Mouse (Mus musculus) MN1 (cell line): ENCODE data around the gene Crocc2.
A peak's percentile ranks its signal among the peaks of the same experiment; 100 is the strongest.

Experiments used
- DNase-seq: peaks from one replicate; pipeline ENCODE4 v3.0.0-alpha.2; 2016; ENCODE audit warnings: low spot score

The Crocc2 gene

DNA sequence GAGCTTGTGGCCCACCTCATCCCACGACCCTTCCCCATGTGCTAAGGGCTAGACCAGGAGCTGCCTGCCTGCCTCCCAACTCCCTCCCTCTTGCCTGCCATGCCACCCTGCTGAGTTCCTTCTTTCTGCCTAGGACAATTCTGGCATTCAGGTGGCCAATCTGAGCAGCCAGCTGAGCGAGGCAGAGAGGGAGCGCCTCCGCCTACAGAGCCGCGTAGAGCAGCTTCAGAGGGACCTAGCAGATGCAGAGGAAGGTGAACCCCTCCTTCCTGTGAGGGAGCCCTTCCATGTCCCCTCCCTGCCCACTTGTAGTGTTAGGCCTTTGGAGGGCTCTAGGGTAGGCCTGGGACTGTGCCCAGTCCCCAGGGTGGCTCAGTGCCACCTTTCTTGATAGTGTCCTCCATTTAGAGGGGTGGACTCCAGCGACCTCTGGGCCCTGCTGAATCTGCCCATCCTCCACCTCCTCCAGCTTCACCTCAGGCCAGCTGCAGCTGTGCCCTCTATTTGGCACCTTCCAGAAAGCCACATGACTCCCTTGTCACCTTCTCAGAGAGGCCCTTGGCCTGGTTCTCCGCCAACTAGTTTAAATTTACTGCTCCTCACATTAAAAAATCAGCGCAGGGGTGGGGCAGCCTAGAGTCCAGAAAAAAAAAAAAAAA is 48.4 kb downstream of the Crocc2 start:
- peak; percentile 28 for DNase-seq

GRCm38 (mm10) chr1:93217530-93217929 is 49.0 kb downstream of the Crocc2 start:
- no peak for DNase-seq

GRCm38 (mm10) chr1:93220776-93221175 is 52.3 kb downstream of the Crocc2 start:
- DNase-seq = no peak

DNA sequence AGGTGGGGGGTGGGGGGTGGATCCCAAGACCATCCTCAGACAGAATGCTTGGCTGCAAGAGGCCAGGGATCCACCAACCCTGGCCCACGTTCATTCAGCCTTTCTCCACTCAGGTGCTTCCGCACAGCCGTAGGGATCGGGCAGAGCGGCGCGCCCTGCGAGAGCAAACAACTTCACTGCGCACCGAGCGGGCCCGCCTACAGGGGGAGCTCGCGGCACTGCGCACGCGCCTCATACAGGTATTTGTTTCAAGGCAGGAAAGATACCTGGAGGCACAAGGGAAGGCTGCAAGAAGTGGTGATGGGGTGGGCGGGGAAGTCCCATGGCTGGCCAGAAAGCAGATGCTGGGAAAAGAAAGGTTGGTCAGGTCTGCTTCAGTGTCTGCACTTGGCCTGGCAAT is 55.4 kb downstream of the Crocc2 start:
- DNase-seq = no peak

GRCm38 (mm10) chr1:93225226-93225625 is 56.7 kb downstream of the Crocc2 start:
- DNase-seq = no peak

DNA sequence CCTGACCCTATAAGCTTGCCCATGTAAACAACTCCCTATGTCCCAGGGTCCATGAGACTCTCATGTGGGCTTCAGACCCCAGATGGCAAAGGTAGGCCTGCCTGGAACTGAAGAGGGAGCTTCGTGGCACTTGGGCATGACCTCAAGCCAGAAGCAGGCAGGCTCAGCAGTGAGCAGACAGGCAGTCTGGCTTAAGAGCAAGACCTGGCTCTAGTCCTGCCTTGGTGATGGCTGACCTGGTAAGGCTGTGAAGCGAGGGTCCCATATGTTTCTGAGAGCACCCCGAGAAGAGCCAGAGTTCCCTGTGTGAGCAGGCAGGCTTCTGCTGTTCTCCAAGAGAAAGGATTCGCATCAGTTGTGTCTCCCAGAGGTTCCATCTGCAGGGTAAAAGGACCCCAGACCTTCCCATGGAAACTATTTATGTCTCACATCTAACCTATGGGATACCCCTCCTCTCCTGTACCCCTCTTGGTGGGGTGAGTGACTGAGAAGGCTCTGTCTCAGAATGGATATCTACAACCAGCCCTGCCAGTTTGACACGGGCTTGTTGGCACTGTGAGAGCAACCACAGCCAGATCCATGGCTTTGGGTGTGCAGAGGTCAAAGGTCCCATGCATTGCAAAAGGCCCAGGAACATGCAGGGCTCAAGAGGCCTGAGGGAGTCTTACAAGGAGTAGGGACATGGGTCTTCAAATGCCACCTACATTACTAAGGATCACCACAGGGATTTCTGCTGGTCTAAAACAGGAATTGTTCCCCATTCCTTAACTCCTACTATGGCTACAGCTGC is 57.4 kb downstream of the Crocc2 start:
- DNase-seq = no peak

- peak; percentile 46 for DNase-seq
Observed at GRCm38 (mm10) chr1:93227303-93227975, 58.9 kb downstream of the Crocc2 start.

DNA sequence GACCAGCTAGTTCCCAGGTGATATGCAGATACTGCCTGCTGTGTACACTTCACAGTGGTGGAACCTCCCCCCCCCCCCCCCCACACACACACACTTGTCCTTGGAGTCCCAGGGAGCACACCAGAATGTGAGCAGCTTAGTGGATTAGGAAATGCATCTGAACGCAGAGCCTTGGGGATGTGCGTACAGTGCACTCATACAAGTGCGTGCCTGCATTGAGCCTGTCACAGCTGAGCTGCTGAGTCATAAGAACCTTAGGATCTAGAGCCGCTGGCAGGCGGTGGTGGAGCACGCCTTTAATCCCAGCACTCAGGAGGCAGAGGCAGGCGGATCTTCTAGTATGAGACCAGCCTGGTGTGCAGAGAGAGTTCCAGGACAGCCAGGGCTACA is 59.4 kb downstream of the Crocc2 start:
- no peak for DNase-seq

GRCm38 (mm10) chr1:93229221-93229620 is 60.7 kb downstream of the Crocc2 start:
- peak; percentile 37 for DNase-seq

DNA sequence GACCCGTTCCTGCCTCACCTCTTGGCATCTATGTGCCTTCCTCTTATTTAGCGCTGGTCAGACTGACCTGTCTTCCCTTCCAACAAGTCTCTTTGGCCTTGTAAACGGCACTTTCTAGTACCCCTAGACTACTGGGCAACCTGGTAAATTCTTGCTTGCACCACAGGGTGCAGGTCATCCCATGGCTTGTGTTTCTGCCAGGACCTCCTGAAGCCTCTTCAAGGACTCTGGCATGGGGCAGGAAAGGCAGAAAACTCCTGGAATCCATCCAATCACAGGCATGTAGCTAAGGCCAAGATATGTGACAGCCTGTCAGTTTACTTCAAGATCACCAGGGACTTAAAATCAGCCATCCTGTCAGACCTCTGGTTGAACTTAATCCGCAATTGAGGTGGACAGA is 61.1 kb downstream of the Crocc2 start:
- DNase-seq = peak; percentile 17

DNA sequence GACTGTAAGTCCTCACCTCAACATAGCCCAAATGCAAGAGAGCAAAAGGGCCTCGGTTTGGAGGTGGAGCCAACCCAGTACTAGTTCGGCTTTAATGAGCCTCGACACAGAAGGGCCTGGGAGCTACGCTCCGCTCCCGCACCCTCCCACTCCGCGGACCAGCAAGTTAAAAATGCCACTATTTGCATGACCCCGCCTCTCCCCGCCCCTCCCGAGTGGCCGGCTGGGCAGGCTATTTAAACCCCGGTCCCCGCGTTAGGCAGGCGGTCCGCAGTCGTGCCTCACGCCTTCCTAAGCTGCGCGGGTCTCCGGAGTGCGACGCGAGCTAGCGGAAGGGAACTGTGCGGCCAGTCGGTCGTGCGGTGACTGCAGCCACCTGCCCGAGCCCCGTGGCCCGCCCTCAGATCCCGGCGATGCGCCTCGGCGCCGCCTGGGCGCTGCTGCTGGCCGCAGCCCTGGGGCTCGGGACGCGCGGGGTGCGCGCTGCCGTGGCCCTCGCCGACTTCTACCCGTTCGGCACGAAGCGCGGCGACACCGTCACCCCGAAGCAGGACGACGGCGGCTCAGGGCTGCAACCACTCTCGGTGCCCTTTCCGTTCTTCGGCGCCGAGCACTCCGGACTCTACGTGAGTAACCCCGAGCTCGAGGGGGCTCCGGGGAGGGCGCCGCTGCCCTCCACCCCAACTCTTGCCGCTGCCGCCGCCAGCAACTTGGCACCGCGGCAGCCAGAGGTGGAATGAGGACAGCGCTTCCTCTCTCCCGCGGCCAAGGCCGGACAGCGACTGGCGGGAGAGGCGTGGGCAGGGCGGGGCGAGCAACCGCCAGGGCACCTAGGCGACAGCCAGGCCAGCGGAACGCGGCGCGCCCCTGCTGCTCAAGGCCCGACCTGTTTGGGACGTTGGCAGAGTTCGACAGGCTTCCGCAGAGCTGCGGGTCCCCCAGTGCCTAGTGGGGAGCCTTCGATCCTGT is 67.3 kb downstream of the Crocc2 start, which contains the start of gene Sned1:
Gene Sned1, plus strand, starts transcription at position 266 of the 969 bp plus-strand sequence.
- no peak for DNase-seq

- no peak for DNase-seq
Observed at GRCm38 (mm10) chr1:93236545-93236924, 68.0 kb downstream of the Crocc2 start.

- no peak for DNase-seq
Observed at GRCm38 (mm10) chr1:93237676-93238075, 69.2 kb downstream of the Crocc2 start.

DNA sequence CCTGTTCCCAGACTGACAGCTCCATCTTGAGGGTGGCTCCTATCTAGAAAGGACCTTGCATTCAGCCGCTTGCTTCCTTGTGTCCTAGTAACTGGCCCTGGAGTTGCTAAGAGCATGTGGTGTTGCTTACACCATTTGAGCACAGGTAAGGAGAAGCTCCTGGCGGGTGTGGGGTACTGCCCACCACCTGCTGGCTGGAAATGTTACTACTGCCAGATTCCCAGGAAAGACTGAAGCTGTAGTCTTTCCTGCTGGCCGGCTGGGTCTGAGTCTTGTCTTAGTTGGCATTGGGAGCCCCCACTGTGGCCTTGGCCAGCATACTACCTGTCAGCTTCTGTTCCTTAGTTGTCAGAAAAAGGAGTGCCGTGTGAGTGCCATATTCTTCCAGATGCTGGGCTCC is 69.7 kb downstream of the Crocc2 start:
- DNase-seq = no peak

DNA sequence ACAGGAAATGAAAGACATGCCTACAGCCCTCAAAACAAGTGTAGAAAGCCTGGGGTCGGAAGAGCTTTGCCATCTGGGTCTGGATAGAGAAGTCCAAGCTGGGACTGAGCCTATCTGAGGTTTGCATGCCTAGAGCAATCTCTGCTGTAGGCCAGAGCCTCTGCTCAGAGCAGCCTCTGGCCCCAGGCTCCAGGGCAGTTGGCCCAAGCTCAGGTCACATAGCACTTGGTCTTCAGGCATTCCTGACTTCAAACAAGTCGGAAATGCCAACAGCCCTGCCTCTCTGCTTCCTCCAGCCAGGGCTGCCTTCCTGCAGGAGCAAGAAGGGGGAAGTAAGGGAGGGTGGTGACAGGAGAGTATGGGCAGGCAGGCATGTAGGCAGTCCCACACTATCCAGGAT is 77.4 kb downstream of the Crocc2 start:
- DNase-seq = no peak

GRCm38 (mm10) chr1:93252586-93252985 is 84.1 kb downstream of the Crocc2 start:
- DNase-seq = no peak

- DNase-seq = no peak
Observed at GRCm38 (mm10) chr1:93255761-93256160, 87.2 kb downstream of the Crocc2 start.

DNA sequence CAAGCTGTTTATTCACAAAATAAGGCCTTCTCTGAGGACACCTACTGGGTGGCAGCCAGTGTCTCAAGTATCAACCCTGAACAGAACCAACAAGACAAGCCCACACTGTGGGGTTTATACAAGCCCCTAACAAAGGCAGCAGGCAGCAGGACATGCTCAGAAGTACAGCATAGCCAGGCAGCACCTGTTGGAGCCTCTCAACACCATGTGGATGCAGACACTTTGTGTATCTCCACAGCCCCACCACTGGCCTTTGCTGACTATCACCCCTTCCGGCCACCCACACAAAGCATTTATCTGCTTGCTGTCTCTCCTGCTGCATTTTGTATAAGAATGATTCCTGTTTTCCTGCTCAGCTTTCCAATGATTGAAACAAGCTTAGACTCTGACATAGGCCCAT is 89.0 kb downstream of the Crocc2 start:
- DNase-seq = no peak

DNA sequence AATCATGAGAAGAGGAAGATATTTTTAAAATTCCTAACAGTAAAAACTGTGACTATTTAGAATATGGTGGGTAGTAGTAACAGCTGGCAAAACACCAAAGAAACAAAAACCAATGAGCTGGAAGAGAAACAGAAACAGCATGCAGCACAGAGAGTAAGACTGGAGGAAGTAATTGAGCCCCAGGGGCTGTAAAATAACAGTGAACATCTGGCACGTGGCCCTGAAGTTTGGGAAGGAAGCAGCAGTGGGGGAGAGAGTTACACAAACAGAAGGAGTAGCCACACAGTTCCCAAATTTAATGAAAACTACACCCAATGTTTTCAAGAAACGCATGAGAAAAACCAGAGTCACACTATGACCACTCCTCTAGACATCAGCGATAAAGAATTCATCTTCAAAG is 98.7 kb downstream of the Crocc2 start:
- peak; percentile 19 for DNase-seq

DNA sequence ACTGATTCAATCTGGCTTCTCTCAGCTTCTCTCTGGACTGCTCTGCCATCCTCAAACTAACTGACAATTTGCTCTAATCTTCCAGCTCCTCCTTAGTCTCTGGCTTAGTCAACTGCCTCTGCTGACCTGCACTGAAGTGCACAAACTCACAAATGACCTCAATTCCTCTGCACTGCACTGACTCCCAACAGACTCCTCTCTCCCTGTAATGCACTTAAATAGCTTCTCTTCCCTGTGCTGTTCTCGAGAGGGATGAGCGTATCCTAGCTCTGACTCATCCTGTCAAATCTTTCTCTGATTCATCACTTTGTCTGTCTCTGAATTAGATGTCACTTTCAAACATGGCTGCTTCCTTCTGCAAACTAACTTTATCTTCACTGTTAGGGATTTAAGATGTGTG is 99.7 kb downstream of the Crocc2 start:
- DNase-seq = no peak

DNA sequence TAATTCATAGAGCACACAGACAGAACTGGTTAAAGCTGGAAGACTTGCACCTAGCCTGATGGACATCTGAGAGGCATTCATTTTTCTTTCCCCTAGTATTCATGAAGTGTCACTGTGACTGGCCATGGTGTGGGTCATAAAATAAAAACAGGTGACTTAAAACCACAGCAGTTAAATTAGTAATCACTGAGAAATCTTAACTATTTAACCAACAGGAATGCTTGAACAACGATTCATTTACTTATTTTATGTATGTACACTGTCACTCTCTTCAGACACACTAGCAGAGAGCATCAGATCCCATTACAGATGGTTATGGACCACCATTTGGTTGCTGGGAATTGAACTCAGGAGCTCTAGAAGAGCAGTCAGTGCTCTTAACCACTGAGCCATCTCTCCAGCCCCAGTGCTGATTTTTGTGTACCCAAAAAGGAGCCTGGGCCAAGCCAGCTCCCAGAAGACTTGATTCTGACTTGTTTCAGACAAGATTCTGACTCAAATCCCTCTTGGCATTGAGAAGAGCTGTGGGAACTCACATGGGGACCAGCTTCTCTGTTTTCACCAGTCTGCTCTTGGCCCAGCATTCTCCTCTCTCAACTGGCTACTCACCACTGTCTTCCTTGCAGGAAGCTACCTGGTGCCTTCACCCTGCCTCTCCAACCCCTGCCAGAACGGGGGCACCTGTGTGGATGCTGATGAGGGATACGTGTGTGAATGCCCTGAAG is 102.2 kb downstream of the Crocc2 start:
- DNase-seq = no peak
